Mouse (Mus musculus) hindbrain, embryonic 14.5 days (tissue): Measurements from ENCODE around the gene Trip13. TPM values are rescaled to one million over a fixed set of nuclear protein-coding genes. Genes with fewer than 3 reads are reported as not detected.

ENCODE experiments used
- ATAC-seq: fragments of 200-750 bp; cut with Nextera tagmentation; 2 replicates; pipeline ENCODE4 v1.8.0; 2017; ENCODE audit warnings: moderate number of reproducible peaks, mild to moderate bottlenecking, moderate TSS enrichment, moderate library complexity; ENCODE audit not compliant: low FRiP score
- DNase-seq: peaks from one replicate; pipeline ENCODE4 v3.0.0-alpha.2; 2015; ENCODE audit warnings: low spot score
- H3K27ac ChIP-seq: fragments of 300-500 bp; sonication (generic); 2 replicates; pipeline ENCODE4 v1.5.1; 2014; ENCODE audit warnings: mild to moderate bottlenecking, moderate library complexity
- H3K27me3 ChIP-seq: fragments of 300-500 bp; sonication (generic); 2 replicates; pipeline ENCODE4 v1.6.1; 2014; ENCODE audit warnings: mild to moderate bottlenecking, low read length, mixed read lengths; ENCODE audit not compliant: control insufficient read depth, insufficient read depth
- H3K36me3 ChIP-seq: fragments of 300-500 bp; sonication (generic); replicated peaks from 2 replicates; pipeline ENCODE4 v1.6.1; 2014; ENCODE audit not compliant: control insufficient read depth, insufficient read depth
- H3K4me1 ChIP-seq: fragments of 300-500 bp; sonication (generic); replicated peaks from 2 replicates; pipeline ENCODE4 v1.6.1; 2014; ENCODE audit warnings: antibody characterized with exemption, low read length, mixed read lengths; ENCODE audit not compliant: control insufficient read depth, insufficient read depth
- H3K4me2 ChIP-seq: fragments of 300-500 bp; sonication (generic); replicated peaks from 2 replicates; pipeline ENCODE4 v1.6.1; 2014; ENCODE audit warnings: mild to moderate bottlenecking, moderate library complexity
- H3K4me3 ChIP-seq: fragments of 300-500 bp; sonication (generic); replicated peaks from 2 replicates; pipeline ENCODE4 v1.5.1; 2014; ENCODE audit warnings: mild to moderate bottlenecking, low read length
- H3K9ac ChIP-seq: fragments of 300-500 bp; sonication (generic); 2 replicates; pipeline ENCODE4 v1.6.1; 2014
- H3K9me3 ChIP-seq: fragments of 300-500 bp; sonication (generic); 2 replicates; pipeline ENCODE4 v1.6.1; 2016; ENCODE audit warnings: low read length; ENCODE audit not compliant: control insufficient read depth
- WGBS: fragments of 180-500 bp; shearing (Covaris S2); extraction: QIAGEN DNeasy Blood & Tissue Kit; methylation state at CpG from one replicate; pipeline ENCODE4 v1.1.7; 2014; 5-methylcytosine and 5-hydroxymethylcytosine counted together
- polyA plus RNA-seq: library from polyadenylated mRNA; unstranded; fragments of >200 nt; fragmentation: Nextera tagmentation; extraction: Ambion mirVana; gene quantifications from 2 replicates; pipeline ENCODE4 v1.2.1, GENCODE M21; 2014

Gene Trip13
- 10.0 and 11.7 TPM in 2 replicates for polyA plus RNA-seq

- Histone ChIP-seq H3K36me3 (peaks cover 44% of the 10 kb centered on the region), H3K9me3 (no peaks in the 10 kb centered on the region), H3K4me2 (peak within 1 kb of the TSS; percentile 86), H3K27ac (peak within 1 kb of the TSS; percentile 76), H3K9ac (peak within 1 kb of the TSS; percentile 59), H3K4me1 (peaks cover 11% of the 10 kb centered on the region), H3K27me3 (no peaks in the 10 kb centered on the region), H3K4me3 (peak within 1 kb of the TSS; percentile 53)
- ATAC-seq = peak; percentile 97
- DNase-seq = peak; percentile 93
- under 1% methylated on average over 82 of the region's 82 CpGs for WGBS
Measured at GRCm38 (mm10) chr13:73937321-73938176, at the start of gene Trip13, which contains the start of gene Brd9. Gene Trip13 (minus strand): TSS chr13:73937784. Gene Brd9 (plus strand): TSS chr13:73937811.

- H3K4me3 ChIP-seq = no peak overlapping the region
- no peak overlapping the region for H3K4me2 ChIP-seq
- H3K9ac ChIP-seq = no peak overlapping the region
- no peak overlapping the region for H3K27ac ChIP-seq
- no peaks in the 10 kb centered on the region for H3K27me3 ChIP-seq
- no peak for ATAC-seq
- DNase-seq = no peak
- H3K4me1 ChIP-seq = no peaks in the 10 kb centered on the region
- H3K9me3 ChIP-seq = no peaks in the 10 kb centered on the region
- H3K36me3 ChIP-seq = no peaks in the 10 kb centered on the region
- 86% methylated on average over 5 of the region's 5 CpGs for WGBS
Measured at GRCm38 (mm10) chr13:73976935-73977334, 39.4 kb upstream of the Trip13 start.

GRCm38 (mm10) chr13:73974523-73974922 is 36.9 kb upstream of the Trip13 start:
- H3K9ac ChIP-seq = no peak overlapping the region
- H3K4me1 ChIP-seq = no peaks in the 10 kb centered on the region
- 93% methylated on average over 3 of the region's 3 CpGs for WGBS
- ATAC-seq (no peak), DNase-seq (no peak)
- no peak overlapping the region for H3K4me3 ChIP-seq
- H3K9me3 ChIP-seq = no peaks in the 10 kb centered on the region
- H3K4me2 ChIP-seq = no peak overlapping the region
- H3K27ac ChIP-seq = no peak overlapping the region
- no peaks in the 10 kb centered on the region for H3K36me3 ChIP-seq
- H3K27me3 ChIP-seq = no peaks in the 10 kb centered on the region

- Histone ChIP-seq H3K36me3 (no peaks in the 10 kb centered on the region), H3K27me3 (no peaks in the 10 kb centered on the region), H3K9me3 (no peaks in the 10 kb centered on the region), H3K27ac (no peak overlapping the region), H3K4me2 (no peak overlapping the region), H3K4me3 (no peak overlapping the region), H3K9ac (no peak overlapping the region), H3K4me1 (no peaks in the 10 kb centered on the region)
- WGBS = 49% methylated on average over 12 of the region's 12 CpGs
- peak; percentile 84 for DNase-seq
- ATAC-seq = peak; percentile 90
Measured at GRCm38 (mm10) chr13:73970545-73971448, 33.2 kb upstream of the Trip13 start.

GRCm38 (mm10) chr13:73963551-73963950 is 26.0 kb upstream of the Trip13 start, which contains the start of gene Zdhhc11:
Gene Zdhhc11 (plus strand): TSS chr13:73963851.
- H3K9me3 ChIP-seq = no peaks in the 10 kb centered on the region
- H3K27me3 ChIP-seq = no peaks in the 10 kb centered on the region
- 92% methylated on average over 5 of the region's 5 CpGs for WGBS
- no peak within 1 kb of the TSS for H3K4me2 ChIP-seq
- ATAC-seq (no peak), DNase-seq (no peak)
- H3K27ac ChIP-seq = no peak within 1 kb of the TSS
- H3K36me3 ChIP-seq = peaks cover 38% of the 10 kb centered on the region
- no peaks in the 10 kb centered on the region for H3K4me1 ChIP-seq
- H3K9ac ChIP-seq = no peak within 1 kb of the TSS
- H3K4me3 ChIP-seq = no peak within 1 kb of the TSS

- WGBS = 82% methylated on average over 4 of the region's 4 CpGs
Measured at GRCm38 (mm10) chr13:73961177-73961576, 23.6 kb upstream of the Trip13 start.

GRCm38 (mm10) chr13:73960117-73960652 is 22.6 kb upstream of the Trip13 start:
- ATAC-seq (no peak), DNase-seq (no peak)
- Histone ChIP-seq H3K9me3 (no peaks in the 10 kb centered on the region), H3K4me1 (no peaks in the 10 kb centered on the region), H3K36me3 (peaks cover 72% of the 10 kb centered on the region), H3K4me2 (no peak overlapping the region), H3K9ac (no peak overlapping the region), H3K4me3 (no peak overlapping the region), H3K27me3 (no peaks in the 10 kb centered on the region), H3K27ac (no peak overlapping the region)
- 93% methylated on average over 10 of the region's 10 CpGs for WGBS

More at GRCm38 (mm10) chr13:73961177-73961576, 23.6 kb upstream of the Trip13 start:
- Histone ChIP-seq H3K9me3 (no peaks in the 10 kb centered on the region), H3K9ac (no peak overlapping the region), H3K36me3 (peaks cover 62% of the 10 kb centered on the region), H3K4me2 (no peak overlapping the region), H3K27me3 (no peaks in the 10 kb centered on the region), H3K4me1 (no peaks in the 10 kb centered on the region), H3K4me3 (no peak overlapping the region), H3K27ac (no peak overlapping the region)
- ATAC-seq (no peak), DNase-seq (no peak)

GRCm38 (mm10) chr13:73955531-73955930 is 17.9 kb upstream of the Trip13 start:
- Histone ChIP-seq H3K4me1 (no peaks in the 10 kb centered on the region), H3K36me3 (peaks cover 99% of the 10 kb centered on the region), H3K4me3 (no peak overlapping the region), H3K9ac (no peak overlapping the region), H3K27ac (no peak overlapping the region), H3K27me3 (no peaks in the 10 kb centered on the region), H3K9me3 (no peaks in the 10 kb centered on the region), H3K4me2 (no peak overlapping the region)
- ATAC-seq (no peak), DNase-seq (no peak)
- WGBS = 97% methylated on average over 5 of the region's 5 CpGs

- H3K4me3 ChIP-seq = no peak overlapping the region
- DNase-seq (no peak), ATAC-seq (no peak)
- peaks cover 99% of the 10 kb centered on the region for H3K36me3 ChIP-seq
- no peak overlapping the region for H3K4me2 ChIP-seq
- no peaks in the 10 kb centered on the region for H3K27me3 ChIP-seq
- no peaks in the 10 kb centered on the region for H3K4me1 ChIP-seq
- H3K9me3 ChIP-seq = no peaks in the 10 kb centered on the region
- no peak overlapping the region for H3K27ac ChIP-seq
- H3K9ac ChIP-seq = no peak overlapping the region
- WGBS = 81% methylated on average over 6 of the region's 6 CpGs
Measured at GRCm38 (mm10) chr13:73954666-73955065, 17.1 kb upstream of the Trip13 start.
